Mouse (Mus musculus) T-cell, adult 66 days (primary cell): ENCODE data around the gene Ptgs1. TPM values are rescaled to one million over a fixed set of nuclear protein-coding genes. Genes with fewer than 3 reads are reported as not detected.

Experiments used
- total RNA-seq, 2 experiments: library from RNA; stranded (reverse); gene quantifications; 3 replicates in 1 of 2; 4 replicates in 1 of 2; pipeline ENCODE4 v1.2.4; 2023

The Ptgs1 gene
- total RNA-seq = 1 to 10 TPM; 1.2 to 2.2 TPM

DNA sequence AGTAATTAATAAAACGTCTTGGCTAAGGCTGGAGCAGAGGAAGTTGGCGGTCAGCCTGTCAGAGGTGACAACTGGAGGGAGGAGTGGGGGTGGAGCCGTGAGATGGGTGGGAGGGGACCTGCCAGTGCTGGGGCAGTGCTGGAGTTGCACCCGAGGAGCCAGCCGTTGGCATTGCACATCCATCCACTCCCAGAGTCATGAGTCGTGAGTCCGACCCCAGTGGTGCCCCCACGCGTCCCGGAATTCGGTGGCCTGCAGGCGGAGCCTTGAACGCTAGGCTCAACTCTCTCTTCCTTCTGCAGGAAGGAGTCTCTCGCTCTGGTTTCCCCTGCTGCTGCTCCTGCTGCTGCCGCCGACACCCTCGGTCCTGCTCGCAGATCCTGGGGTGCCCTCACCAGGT is at the start of gene Ptgs1:
Gene Ptgs1, plus strand, starts transcription at position 61 of the 400 bp plus-strand sequence.

Other genes starting within 250 kb of the Ptgs1 start
- gene Ndufa8, start 181.0 kb upstream of the Ptgs1 start, total RNA-seq = 10 to 100 TPM; 51.4 to 52.6 TPM
- gene Morn5, start 181.0 kb upstream of the Ptgs1 start, total RNA-seq = not detected
- gene Lhx6, start 125.0 kb upstream of the Ptgs1 start, total RNA-seq = not detected
- 10 to 100 TPM; 14.3 to 14.9 TPM for gene Mrrf, start 94.0 kb upstream of the Ptgs1 start, total RNA-seq
- gene Rbm18, start 93.7 kb upstream of the Ptgs1 start, total RNA-seq = 10 to 100 TPM; 42.8 to 45.6 TPM
- not detected for gene Olfr338, start 143.1 kb downstream of the Ptgs1 start, total RNA-seq
- gene Olfr339, start 188.5 kb downstream of the Ptgs1 start, total RNA-seq = not detected
- not detected for gene Olfr340, start 222.2 kb downstream of the Ptgs1 start, total RNA-seq